Mouse (Mus musculus) bone marrow macrophage, adult 2 months (primary cell): ENCODE measurements around the gene Mex3a.

Experiments used
- CTCF ChIP-seq: IDR thresholded peaks from 2 replicates; pipeline ENCODE4 v1.5.1; 2012; ENCODE audit warnings: low read depth, mild to moderate bottlenecking, low read length, moderate library complexity
- POLR2A ChIP-seq: IDR thresholded peaks from 2 replicates; pipeline ENCODE4 v1.6.1; 2012; ENCODE audit warnings: mild to moderate bottlenecking, low read depth, low read length, borderline replicate concordance

- TF ChIP-seq CTCF (no peak), POLR2A (no peak)
These were observed 38.3 kb upstream of the Mex3a start for GRCm38 (mm10) chr3:88493706-88494582.
